Mouse (Mus musculus) right cerebral cortex, postnatal 36 days (tissue): ENCODE measurements around the gene Eml3.

Experiments
- DNase-seq, 2 experiments: peaks; one replicate each; pipeline ENCODE4 v3.0.0; 2022; ENCODE audit warnings: low spot score in 2 of 2, mixed read lengths in 1 of 2

The Eml3 gene

DNA sequence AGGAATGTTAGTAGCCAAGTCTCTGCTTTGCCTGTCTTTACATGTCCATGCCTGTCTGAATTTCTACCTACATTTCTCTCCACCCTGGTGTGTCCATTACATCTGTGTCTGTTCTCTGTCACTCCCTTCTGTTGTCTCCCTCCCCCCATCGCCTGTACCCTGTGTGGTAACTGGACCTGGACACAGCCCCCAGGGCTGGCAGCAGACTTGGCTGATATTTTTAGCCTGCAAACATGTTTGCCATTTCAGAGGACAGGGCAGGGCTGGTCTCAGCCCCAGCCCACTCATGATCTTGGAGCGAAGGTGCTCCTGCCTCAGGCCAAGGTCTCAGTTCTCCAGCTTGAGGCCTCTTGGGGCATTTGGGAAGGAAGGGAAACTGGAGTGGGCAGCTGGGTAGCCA lies 58.5 kb downstream of the Eml3 start:
- no peak for DNase-seq

DNA sequence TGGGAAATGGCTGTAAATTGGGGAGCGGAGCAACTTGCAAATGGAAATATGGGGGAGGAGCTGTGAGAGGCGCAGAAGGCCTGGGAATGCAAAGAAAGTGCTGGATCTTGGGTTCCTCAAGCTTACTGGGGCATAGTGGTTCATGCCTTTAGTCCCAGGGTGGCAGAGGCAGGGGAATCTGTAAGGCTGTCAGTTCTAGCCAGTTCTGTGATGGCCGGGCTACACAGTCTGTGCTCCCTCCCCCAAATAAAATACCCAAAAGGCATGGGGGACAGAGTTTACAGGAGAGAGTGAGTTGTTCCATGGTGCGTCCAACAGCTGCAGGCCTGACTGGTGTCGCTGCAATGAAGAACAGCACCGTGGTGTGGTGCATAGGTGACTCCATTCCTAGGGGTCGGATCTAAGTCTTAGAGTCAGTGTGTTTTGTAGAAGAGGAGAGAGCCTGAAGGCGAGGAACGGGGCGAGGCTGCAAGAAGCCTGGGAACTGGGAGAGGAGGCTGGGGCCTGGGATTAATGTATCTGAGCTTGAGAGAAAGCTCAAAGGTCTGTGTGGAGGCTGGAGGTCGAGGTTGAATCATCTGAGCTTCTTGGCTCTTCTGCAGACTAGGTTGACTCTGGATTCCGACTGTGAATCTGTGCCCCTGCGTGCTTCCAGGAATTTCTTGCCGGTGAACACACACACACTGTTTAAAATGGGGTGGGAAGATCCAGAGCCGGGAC lies 59.2 kb downstream of the Eml3 start:
- DNase-seq = no peak

DNA sequence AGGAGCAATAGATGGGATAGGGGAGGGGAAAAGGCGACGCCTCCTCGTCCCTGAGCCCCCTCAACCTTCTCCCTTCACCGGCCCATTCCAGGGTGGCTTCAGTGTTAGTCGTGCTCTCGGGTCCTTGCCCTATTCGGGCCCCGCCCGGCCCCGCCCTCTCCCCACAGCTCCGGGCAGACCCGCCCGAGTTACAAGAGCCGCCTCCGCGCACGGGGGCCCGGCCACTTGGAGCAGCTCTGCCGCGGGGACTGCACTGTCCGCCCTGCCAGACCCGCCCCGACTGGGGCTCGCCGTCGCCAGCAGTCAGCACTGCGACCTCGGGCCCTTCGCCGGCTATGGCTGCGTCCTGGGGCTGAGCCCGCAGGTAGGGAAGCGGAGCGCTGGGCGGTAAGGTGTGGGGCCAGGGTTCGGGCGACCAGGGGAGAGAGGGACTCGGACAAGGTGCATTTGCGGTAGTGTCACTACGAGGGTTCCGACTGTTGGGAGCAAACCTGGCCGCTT lies 59.8 kb downstream of the Eml3 start, which contains the start of gene Ahnak:
Ahnak (plus strand) TSS at position 219 of the 501 bp plus-strand sequence.
- no peak for DNase-seq

DNA sequence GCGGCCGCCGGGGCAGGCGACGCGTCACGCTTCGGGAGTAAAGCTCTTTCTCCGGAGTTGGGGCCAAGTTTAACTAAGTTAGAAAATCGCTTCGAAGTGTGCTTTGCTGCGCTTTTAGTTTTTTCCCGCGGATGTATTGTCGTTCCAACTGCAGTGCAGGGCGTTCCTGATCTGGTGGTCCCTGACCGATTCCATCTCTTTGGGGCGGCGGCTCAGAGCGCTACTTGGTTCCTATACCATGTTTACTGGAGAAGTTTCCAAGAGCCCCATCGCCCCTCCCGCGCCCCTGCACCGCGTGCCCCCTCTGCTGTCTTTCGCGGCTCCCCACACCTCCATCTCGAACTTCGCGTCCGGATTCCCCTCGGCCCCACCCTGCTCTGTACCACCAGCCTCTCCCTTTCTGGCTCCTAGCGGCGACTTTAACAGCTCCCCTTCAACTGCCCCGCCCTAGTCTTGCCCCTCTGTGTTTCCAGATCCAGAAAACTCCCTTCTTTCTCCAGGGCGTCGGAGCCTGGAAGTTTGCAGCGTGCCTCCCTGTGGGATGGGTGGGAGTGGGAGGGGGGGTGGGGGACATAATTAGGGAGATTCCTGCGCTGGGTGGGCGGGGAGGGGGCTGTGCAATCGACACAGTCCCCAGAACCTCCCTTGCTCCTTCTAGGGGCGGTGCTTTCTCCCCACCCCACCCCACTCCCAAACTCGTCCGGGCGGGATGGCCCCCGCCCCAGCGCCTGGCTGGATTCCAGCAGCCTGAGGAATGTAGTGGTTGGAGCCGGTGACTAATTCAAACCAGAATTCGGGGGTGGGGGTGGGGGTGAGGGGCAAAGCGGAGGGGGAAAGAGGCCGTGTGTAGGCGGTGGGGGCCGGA lies 60.4 kb downstream of the Eml3 start:
- DNase-seq = no peak

DNA sequence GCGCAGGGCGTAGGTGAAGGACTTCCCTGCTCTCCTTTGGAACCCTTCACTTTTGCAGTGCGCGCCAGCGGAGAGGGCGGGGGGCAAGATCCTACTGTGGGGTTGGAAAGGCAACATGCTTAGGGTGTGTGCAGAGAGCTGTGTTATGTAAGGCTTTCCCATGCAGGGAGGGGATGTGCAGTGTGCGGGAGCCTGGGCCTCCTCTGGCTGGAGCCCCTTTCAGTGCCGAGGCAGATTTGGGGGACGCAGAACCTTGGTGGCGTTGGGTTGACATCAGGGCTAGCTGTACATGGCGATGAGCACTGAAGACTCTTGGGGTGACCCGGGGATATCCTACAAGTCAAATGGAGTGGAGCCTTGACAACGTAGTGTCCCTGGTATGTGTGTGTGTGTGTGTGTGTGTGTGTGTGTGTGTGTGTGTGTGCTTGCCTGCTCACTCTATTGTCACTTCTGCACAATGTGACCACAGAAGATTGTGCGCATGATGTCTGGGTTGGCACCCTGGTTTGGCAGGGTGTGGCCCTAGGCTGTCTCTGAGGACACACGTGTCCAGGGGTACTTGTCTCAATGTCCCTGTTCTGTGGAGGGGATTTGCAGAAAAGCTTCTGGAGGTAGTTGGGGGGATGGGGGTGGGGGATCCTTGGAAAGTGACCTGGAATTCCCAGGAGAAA lies 61.2 kb downstream of the Eml3 start:
- DNase-seq = no peak
